Mouse (Mus musculus) heart, embryonic 11.5 days (tissue): ENCODE data around the gene Islr. TPM values are rescaled to one million over a fixed set of nuclear protein-coding genes. Genes with fewer than 3 reads are reported as not detected.

Experiments used
- ATAC-seq: fragments of 200-750 bp; cut with Nextera tagmentation; replicated peaks from 2 replicates; pipeline ENCODE4 v1.8.0; 2017; ENCODE audit warnings: moderate library complexity; ENCODE audit not compliant: insufficient number of reproducible peaks, low FRiP score, low TSS enrichment
- H3K27ac ChIP-seq: fragments of 300-500 bp; sonication (generic); 2 replicates; pipeline ENCODE4 v1.5.1; 2014; ENCODE audit warnings: mild to moderate bottlenecking, low read depth, low read length
- H3K27me3 ChIP-seq: fragments of 300-500 bp; sonication (generic); 2 replicates; pipeline ENCODE4 v1.6.1; 2014; ENCODE audit warnings: mild to moderate bottlenecking, low read length, mixed read lengths; ENCODE audit not compliant: control insufficient read depth, insufficient read depth
- H3K36me3 ChIP-seq: fragments of 300-500 bp; sonication (generic); 2 replicates; pipeline ENCODE4 v1.6.1; 2014; ENCODE audit warnings: mild to moderate bottlenecking, low read length, moderate library complexity, mixed read lengths; ENCODE audit not compliant: control insufficient read depth, insufficient read depth
- H3K4me1 ChIP-seq: fragments of 300-500 bp; sonication (generic); 2 replicates; pipeline ENCODE4 v1.6.1; 2014; ENCODE audit warnings: low read length; ENCODE audit not compliant: control insufficient read depth, insufficient read depth
- H3K4me2 ChIP-seq: fragments of 300-500 bp; sonication (generic); 2 replicates; pipeline ENCODE4 v1.6.1; 2014; ENCODE audit warnings: mild to moderate bottlenecking, moderate library complexity
- H3K4me3 ChIP-seq: fragments of 300-500 bp; sonication (generic); 2 replicates; pipeline ENCODE4 v1.5.1; 2014; ENCODE audit warnings: low read depth, low read length
- H3K9ac ChIP-seq: fragments of 300-500 bp; sonication (generic); 2 replicates; pipeline ENCODE4 v1.6.1; 2014; ENCODE audit warnings: mild to moderate bottlenecking, low read depth, low read length, moderate library complexity
- H3K9me3 ChIP-seq: fragments of 300-500 bp; sonication (generic); replicated peaks from 2 replicates; pipeline ENCODE4 v1.6.1; 2016; ENCODE audit warnings: low read length; ENCODE audit not compliant: control insufficient read depth
- WGBS: fragments of 180-500 bp; shearing (Covaris S2); extraction: QIAGEN DNeasy Blood & Tissue Kit; methylation state at CpG from one replicate; pipeline ENCODE4 v1.1.7; 2014; ENCODE audit not compliant: insufficient replicate concordance; 5-methylcytosine and 5-hydroxymethylcytosine counted together
- microRNA-seq: library from miRNA; unstranded; fragments of <30 nt; microRNA quantifications from one replicate; pipeline ENCODE4, GENCODE M21; 2016; ENCODE audit warnings: borderline number of aligned reads
- polyA plus RNA-seq: library from polyadenylated mRNA; unstranded; fragments of >200 nt; fragmentation: Nextera tagmentation; extraction: Ambion mirVana; gene quantifications from 2 replicates; pipeline ENCODE4 v1.2.1, GENCODE M21; 2014

Islr gene
- polyA plus RNA-seq, 1 experiment from 2014 or later = 5.5 TPM

DNA sequence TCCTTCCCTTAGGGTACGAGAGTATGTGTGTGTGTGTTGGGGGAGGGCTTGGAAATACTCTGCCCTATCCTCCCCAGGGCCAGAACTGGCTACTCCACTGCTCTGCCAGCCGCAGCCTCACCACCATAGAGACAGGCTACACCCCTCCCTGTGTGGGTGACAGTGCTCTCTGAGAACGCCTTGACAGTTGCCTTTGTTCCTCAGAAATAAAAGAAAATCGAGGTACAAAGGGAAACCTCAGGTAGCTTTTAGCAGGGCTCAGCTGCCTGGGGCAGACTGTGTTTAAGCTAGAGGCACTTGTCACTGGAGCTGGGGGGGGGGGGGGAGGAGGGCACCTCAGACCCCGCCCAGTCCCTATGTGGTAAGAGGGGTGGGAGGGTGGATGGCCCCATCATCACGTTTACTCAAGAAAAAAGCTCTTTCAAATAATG is 91.8 kb downstream of the Islr start:
- no peak overlapping the region for H3K4me3 ChIP-seq
- H3K9ac ChIP-seq = no peak overlapping the region
- WGBS = 20% methylated on average over 6 of the region's 6 CpGs
- no peak overlapping the region for H3K27ac ChIP-seq
- H3K4me2 ChIP-seq = 0 out of 2 replicates have a peak overlapping the region, but pooled peaks have one; percentile 60
- no peaks in the 10 kb centered on the region for H3K36me3 ChIP-seq
- H3K9me3 ChIP-seq = no peaks in the 10 kb centered on the region
- ATAC-seq = no peak
- peaks cover 26% of the 10 kb centered on the region for H3K27me3 ChIP-seq
- H3K4me1 ChIP-seq = peaks cover 33% of the 10 kb centered on the region

DNA sequence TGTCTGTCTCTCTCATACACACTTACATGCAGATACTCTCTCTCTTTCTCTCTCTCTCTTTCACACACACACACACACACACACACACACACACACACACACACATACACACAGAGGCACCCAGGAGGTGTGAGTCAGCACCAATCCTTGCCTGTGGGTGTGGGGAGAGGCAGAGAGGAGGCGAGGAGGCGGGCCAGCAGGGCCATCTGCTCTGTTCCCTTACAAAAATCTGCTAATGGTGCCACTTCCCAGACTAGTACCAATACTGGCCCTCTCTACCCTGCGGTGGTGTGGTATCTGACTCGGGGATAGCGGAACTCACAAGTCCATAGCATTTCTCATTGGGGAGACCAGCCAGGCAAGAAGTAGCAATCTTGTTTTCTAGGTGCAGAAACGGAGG is 92.7 kb downstream of the Islr start:
- Histone ChIP-seq H3K9ac (no peak overlapping the region), H3K4me1 (peaks cover 33% of the 10 kb centered on the region), H3K27me3 (peaks cover 21% of the 10 kb centered on the region), H3K36me3 (no peaks in the 10 kb centered on the region), H3K4me2 (no peak overlapping the region), H3K9me3 (no peaks in the 10 kb centered on the region), H3K27ac (no peak overlapping the region), H3K4me3 (no peak overlapping the region)
- ATAC-seq = no peak
- WGBS = 58% methylated on average over 6 of the region's 6 CpGs

GRCm38 (mm10) chr9:58110787-58111186 is 93.3 kb downstream of the Islr start:
- no peak overlapping the region for H3K4me2 ChIP-seq
- ATAC-seq = no peak
- 62% methylated on average over 5 of the region's 5 CpGs for WGBS
- H3K36me3 ChIP-seq = no peaks in the 10 kb centered on the region
- no peak overlapping the region for H3K4me3 ChIP-seq
- H3K9me3 ChIP-seq = no peaks in the 10 kb centered on the region
- no peak overlapping the region for H3K27ac ChIP-seq
- H3K4me1 ChIP-seq = peaks cover 30% of the 10 kb centered on the region
- peaks cover 19% of the 10 kb centered on the region for H3K27me3 ChIP-seq
- no peak overlapping the region for H3K9ac ChIP-seq

DNA sequence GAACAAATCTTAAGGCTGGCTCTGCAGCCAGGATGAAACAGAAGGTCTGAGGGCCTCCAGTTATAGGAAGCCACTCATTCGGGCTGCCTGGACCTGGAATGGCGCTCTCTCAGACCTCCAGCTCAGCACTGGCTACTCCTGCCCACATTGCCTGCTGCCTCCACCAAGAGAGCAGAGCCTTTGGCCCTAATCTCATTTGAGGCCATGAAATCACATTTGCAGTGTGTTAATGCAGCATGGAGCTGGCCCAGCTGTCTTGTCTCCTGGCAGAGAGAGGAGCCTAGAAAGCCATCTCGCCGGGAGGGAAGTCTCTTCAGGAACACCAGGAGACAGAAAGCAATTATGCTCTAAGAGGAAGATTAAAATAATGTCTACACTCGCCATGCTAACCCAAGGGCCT is 96.6 kb downstream of the Islr start:
- no peak for ATAC-seq
- Histone ChIP-seq H3K27ac (no peak overlapping the region), H3K4me3 (no peak overlapping the region), H3K9me3 (no peaks in the 10 kb centered on the region), H3K9ac (no peak overlapping the region), H3K4me2 (no peak overlapping the region), H3K4me1 (peaks cover 5% of the 10 kb centered on the region), H3K27me3 (peaks cover 9% of the 10 kb centered on the region; the same call in 1 of the 2 replicates), H3K36me3 (no peaks in the 10 kb centered on the region)
- WGBS = 57% methylated on average over 5 of the region's 5 CpGs

Small RNAs within 50 kb of the gene (microRNA-seq; reads per million reads assigned to microRNA genes)
- not detected for gene Mir6385

Other genes with a start within 250 kb of the Islr start
- not detected in 2 replicates for gene Cyp11a1, start 197.9 kb downstream of the Islr start, polyA plus RNA-seq
- gene Stra6, start 140.5 kb downstream of the Islr start, polyA plus RNA-seq = 3.4 and 4.0 TPM in 2 replicates
- 0.37 TPM in 1 of 2 replicates, not detected in the other for gene Ccdc33, start 85.5 kb downstream of the Islr start, polyA plus RNA-seq
- gene Islr2, start within 50 bp of the Islr start, polyA plus RNA-seq = 0.19 and 0.27 TPM in 2 replicates
- gene Pml, start 45.5 kb upstream of the Islr start, polyA plus RNA-seq = 13.5 and 15.5 TPM in 2 replicates
- gene Stoml1, start 48.9 kb upstream of the Islr start, polyA plus RNA-seq = 19.4 and 22.2 TPM in 2 replicates
- 36.8 and 37.8 TPM in 2 replicates for gene Loxl1, start 108.9 kb upstream of the Islr start, polyA plus RNA-seq
- gene Tbc1d21, start 166.1 kb upstream of the Islr start, polyA plus RNA-seq = not detected in 2 replicates